Mouse (Mus musculus) spleen, adult 2 months (tissue): Measurements from ENCODE around the gene Gmcl1. TPM values are rescaled to one million over a fixed set of nuclear protein-coding genes. Genes with fewer than 3 reads are reported as not detected.

Experiments
- DNase-seq, 2 experiments: peaks; one replicate each; pipeline versions ENCODE4 v3.0.0 to v3.0.0-alpha.2; 2012 to 2021; ENCODE audit warnings: low spot score in 2 of 2, low read depth in 1 of 2
- H3K27ac ChIP-seq: fragments of 200-500 bp; 2 replicates; pipeline ENCODE4 v1.5.1; 2012; ENCODE audit warnings: low read length, inconsistent platforms; ENCODE audit not compliant: insufficient read depth
- H3K27me3 ChIP-seq: fragments of 200-500 bp; 2 replicates; pipeline ENCODE4 v1.6.1; 2012; ENCODE audit warnings: mild to moderate bottlenecking, moderate library complexity, low read length, inconsistent platforms; ENCODE audit not compliant: control insufficient read depth, insufficient read depth
- H3K36me3 ChIP-seq: fragments of 200-500 bp; 2 replicates; pipeline ENCODE4 v1.6.1; 2012; ENCODE audit warnings: mild to moderate bottlenecking, low read length, inconsistent platforms; ENCODE audit not compliant: control insufficient read depth, insufficient read depth
- H3K4me1 ChIP-seq: fragments of 200-500 bp; 2 replicates; pipeline ENCODE4 v1.6.1; 2011; ENCODE audit warnings: inconsistent platforms; ENCODE audit not compliant: control insufficient read depth, insufficient read depth, insufficient read length
- H3K4me3 ChIP-seq: fragments of 200-500 bp; 2 replicates; pipeline ENCODE4 v1.5.1; 2011; ENCODE audit warnings: mild to moderate bottlenecking, inconsistent platforms; ENCODE audit not compliant: insufficient read depth, insufficient read length; ENCODE audit errors: extremely low read depth
- CTCF ChIP-seq: fragments of 200-500 bp; IDR thresholded peaks from 2 replicates; pipeline ENCODE4 v1.5.1; 2011; ENCODE audit warnings: mild to moderate bottlenecking, inconsistent platforms; ENCODE audit not compliant: insufficient read depth, insufficient read length, insufficient replicate concordance; ENCODE audit errors: extremely low read depth
- POLR2A ChIP-seq: fragments of 200-500 bp; IDR thresholded peaks from 2 replicates; pipeline ENCODE4 v1.6.1; 2011; ENCODE audit warnings: low read depth, low read length, inconsistent platforms
- WGBS: fragments of 180-500 bp; shearing (Covaris S2); methylation state at CpG from one replicate; pipeline ENCODE4 v1.1.7; 2018; 5-methylcytosine and 5-hydroxymethylcytosine counted together
- polyA plus RNA-seq: library from polyadenylated mRNA; depleted of rRNA; stranded (reverse); fragments of >200 nt; gene quantifications from 2 replicates; pipeline ENCODE4 v1.2.3, GENCODE M21; 2012

The Gmcl1 gene
- polyA plus RNA-seq, 1 experiment = 5.4 TPM

GRCm38 (mm10) chr6:86667061-86667460, 66.1 kb downstream of the Gmcl1 start:
- H3K27ac ChIP-seq = no peak overlapping the region
- 94% methylated on average over 10 of the region's 10 CpGs for WGBS
- H3K36me3 ChIP-seq = peaks cover 6% of the 10 kb centered on the region; the same call in 1 of the 2 replicates
- H3K4me1 ChIP-seq = peaks cover 6% of the 10 kb centered on the region; the same call in 1 of the 2 replicates
- H3K27me3 ChIP-seq = no peaks in the 10 kb centered on the region
- TF ChIP-seq POLR2A = no peak
- no peak for TF ChIP-seq CTCF
- 0 out of 2 replicates have a peak overlapping the region, but pooled peaks have one; percentile 2 for H3K4me3 ChIP-seq
- no peak for DNase-seq

- TF ChIP-seq POLR2A (no peak), CTCF (no peak)
- Histone ChIP-seq H3K27me3 (no peaks in the 10 kb centered on the region), H3K36me3 (peaks cover 3% of the 10 kb centered on the region; the same call in 1 of the 2 replicates), H3K27ac (peak overlapping the region; percentile 61), H3K4me3 (peak overlapping the region; percentile 16; the same call in 1 of the 2 replicates), H3K4me1 (peaks cover 6% of the 10 kb centered on the region; the same call in 1 of the 2 replicates)
- 38% methylated on average over 17 of the region's 17 CpGs for WGBS
- DNase-seq = no peak
Measured at GRCm38 (mm10) chr6:86665560-86666307, 67.4 kb downstream of the Gmcl1 start.

GRCm38 (mm10) chr6:86665076-86665475, 68.1 kb downstream of the Gmcl1 start:
- H3K4me3 ChIP-seq = no peak overlapping the region
- no peak for DNase-seq
- H3K27ac ChIP-seq = no peak overlapping the region
- no peak for TF ChIP-seq POLR2A
- no peak for TF ChIP-seq CTCF
- H3K36me3 ChIP-seq = peaks cover 3% of the 10 kb centered on the region; the same call in 1 of the 2 replicates
- no peaks in the 10 kb centered on the region for H3K27me3 ChIP-seq
- 85% methylated on average over 5 of the region's 5 CpGs for WGBS
- H3K4me1 ChIP-seq = peaks cover 6% of the 10 kb centered on the region; the same call in 1 of the 2 replicates

- H3K4me3 ChIP-seq = no peak overlapping the region
- no peak for TF ChIP-seq POLR2A
- no peak for TF ChIP-seq CTCF
- no peaks in the 10 kb centered on the region; the same call in 1 of the 2 replicates for H3K4me1 ChIP-seq
- H3K36me3 ChIP-seq = peaks cover 12% of the 10 kb centered on the region
- H3K27ac ChIP-seq = peak overlapping the region; percentile 10; the same call in 1 of the 2 replicates
- H3K27me3 ChIP-seq = no peaks in the 10 kb centered on the region
- DNase-seq = no peak
- WGBS = 35% methylated on average over 9 of the region's 9 CpGs
Measured at GRCm38 (mm10) chr6:86660161-86660877, 72.9 kb downstream of the Gmcl1 start.

- WGBS = 86% methylated on average over 3 of the region's 3 CpGs
- Histone ChIP-seq H3K36me3 (peaks cover 10% of the 10 kb centered on the region), H3K4me3 (no peak overlapping the region), H3K27me3 (no peaks in the 10 kb centered on the region), H3K4me1 (peaks cover 2% of the 10 kb centered on the region; the same call in 1 of the 2 replicates), H3K27ac (no peak overlapping the region)
- DNase-seq = no peak
- TF ChIP-seq CTCF (no peak), POLR2A (no peak)
Measured at GRCm38 (mm10) chr6:86658501-86658900, 74.7 kb downstream of the Gmcl1 start.

GRCm38 (mm10) chr6:86654270-86654916, 78.8 kb downstream of the Gmcl1 start:
- no peaks in the 10 kb centered on the region for H3K27me3 ChIP-seq
- TF ChIP-seq CTCF = no peak
- no peak for TF ChIP-seq POLR2A
- peaks cover 32% of the 10 kb centered on the region for H3K36me3 ChIP-seq
- peak; percentile 12 for DNase-seq
- 69% methylated on average over 9 of the region's 9 CpGs for WGBS
- H3K27ac ChIP-seq = no peak overlapping the region
- peaks cover 2% of the 10 kb centered on the region; the same call in 1 of the 2 replicates for H3K4me1 ChIP-seq
- H3K4me3 ChIP-seq = no peak overlapping the region
